Mouse (Mus musculus) stomach, embryonic 16.5 days (tissue): ENCODE measurements around the gene Zfyve28. TPM values are rescaled to one million over a fixed set of nuclear protein-coding genes. Genes with fewer than 3 reads are reported as not detected.
A peak's percentile ranks its signal among the peaks of the same experiment; 100 is the strongest.

Experiments used
- ATAC-seq: fragments of 200-750 bp; cut with Nextera tagmentation; 2 replicates; pipeline ENCODE4 v1.8.0; 2017; ENCODE audit warnings: moderate number of reproducible peaks, moderate TSS enrichment; ENCODE audit not compliant: insufficient read depth, low FRiP score
- H3K27ac ChIP-seq: fragments of 300-500 bp; sonication (generic); 2 replicates; pipeline ENCODE4 v1.5.1; 2014; ENCODE audit warnings: low read length
- H3K27me3 ChIP-seq: fragments of 300-500 bp; sonication (generic); 2 replicates; pipeline ENCODE4 v1.6.1; 2014; ENCODE audit warnings: low read length, control low read depth, mixed read lengths; ENCODE audit not compliant: control insufficient read depth, insufficient read depth
- H3K36me3 ChIP-seq: fragments of 300-500 bp; sonication (generic); 2 replicates; pipeline ENCODE4 v1.6.1; 2014; ENCODE audit warnings: low read length; ENCODE audit not compliant: control insufficient read depth, insufficient read depth
- H3K4me1 ChIP-seq: fragments of 300-500 bp; sonication (generic); 2 replicates; pipeline ENCODE4 v1.6.1; 2014; ENCODE audit warnings: low read length, control low read depth, mixed read lengths; ENCODE audit not compliant: control insufficient read depth, insufficient read depth
- H3K4me2 ChIP-seq: fragments of 300-500 bp; sonication (generic); 2 replicates; pipeline ENCODE4 v1.6.1; 2014; ENCODE audit warnings: low read depth, low read length, mixed read lengths
- H3K4me3 ChIP-seq: fragments of 300-500 bp; sonication (generic); replicated peaks from 2 replicates; pipeline ENCODE4 v1.5.1; 2014; ENCODE audit warnings: mild to moderate bottlenecking, low read length
- H3K9ac ChIP-seq: fragments of 300-500 bp; sonication (generic); 2 replicates; pipeline ENCODE4 v1.6.1; 2014; ENCODE audit warnings: low read length
- H3K9me3 ChIP-seq: fragments of 300-500 bp; sonication (generic); replicated peaks from 2 replicates; pipeline ENCODE4 v1.6.1; 2016; ENCODE audit warnings: low read length, control low read depth; ENCODE audit not compliant: control insufficient read depth
- WGBS: fragments of 180-500 bp; shearing (Covaris S2); extraction: QIAGEN DNeasy Blood & Tissue Kit; methylation state at CpG from one replicate; pipeline ENCODE4 v1.1.7; 2014; 5-methylcytosine and 5-hydroxymethylcytosine counted together
- polyA plus RNA-seq: library from polyadenylated mRNA; unstranded; fragments of >200 nt; fragmentation: Nextera tagmentation; extraction: Ambion mirVana; gene quantifications from 2 replicates; pipeline ENCODE4 v1.2.1, GENCODE M21; 2015

Zfyve28 gene
- polyA plus RNA-seq, 1 experiment from 2014 or later = 0.63 TPM

DNA sequence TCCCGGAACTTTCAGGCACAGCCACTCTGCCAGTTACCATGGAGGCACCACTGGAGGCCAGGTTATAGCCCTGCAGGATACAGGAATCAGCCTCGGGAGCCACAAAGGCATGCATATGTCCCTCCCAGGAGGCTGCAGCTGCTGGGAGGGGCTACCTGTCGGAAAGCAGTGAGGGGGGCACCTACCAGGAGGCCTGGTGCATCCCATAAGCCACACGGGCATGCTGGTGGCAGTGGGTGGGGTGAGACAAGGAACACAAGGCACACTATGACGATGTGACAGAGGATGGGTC is 112.9 kb downstream of the Zfyve28 start:
- no peak overlapping the region for H3K27ac ChIP-seq
- H3K4me1 ChIP-seq = peaks cover 2% of the 10 kb centered on the region; the same call in 1 of the 2 replicates
- H3K9me3 ChIP-seq = no peaks in the 10 kb centered on the region
- no peak overlapping the region for H3K4me2 ChIP-seq
- H3K36me3 ChIP-seq = peaks cover 37% of the 10 kb centered on the region; the same call in 1 of the 2 replicates
- 42% methylated on average over 5 of the region's 5 CpGs for WGBS
- no peak overlapping the region for H3K4me3 ChIP-seq
- no peaks in the 10 kb centered on the region for H3K27me3 ChIP-seq
- no peak overlapping the region for H3K9ac ChIP-seq
- no peak for ATAC-seq

DNA sequence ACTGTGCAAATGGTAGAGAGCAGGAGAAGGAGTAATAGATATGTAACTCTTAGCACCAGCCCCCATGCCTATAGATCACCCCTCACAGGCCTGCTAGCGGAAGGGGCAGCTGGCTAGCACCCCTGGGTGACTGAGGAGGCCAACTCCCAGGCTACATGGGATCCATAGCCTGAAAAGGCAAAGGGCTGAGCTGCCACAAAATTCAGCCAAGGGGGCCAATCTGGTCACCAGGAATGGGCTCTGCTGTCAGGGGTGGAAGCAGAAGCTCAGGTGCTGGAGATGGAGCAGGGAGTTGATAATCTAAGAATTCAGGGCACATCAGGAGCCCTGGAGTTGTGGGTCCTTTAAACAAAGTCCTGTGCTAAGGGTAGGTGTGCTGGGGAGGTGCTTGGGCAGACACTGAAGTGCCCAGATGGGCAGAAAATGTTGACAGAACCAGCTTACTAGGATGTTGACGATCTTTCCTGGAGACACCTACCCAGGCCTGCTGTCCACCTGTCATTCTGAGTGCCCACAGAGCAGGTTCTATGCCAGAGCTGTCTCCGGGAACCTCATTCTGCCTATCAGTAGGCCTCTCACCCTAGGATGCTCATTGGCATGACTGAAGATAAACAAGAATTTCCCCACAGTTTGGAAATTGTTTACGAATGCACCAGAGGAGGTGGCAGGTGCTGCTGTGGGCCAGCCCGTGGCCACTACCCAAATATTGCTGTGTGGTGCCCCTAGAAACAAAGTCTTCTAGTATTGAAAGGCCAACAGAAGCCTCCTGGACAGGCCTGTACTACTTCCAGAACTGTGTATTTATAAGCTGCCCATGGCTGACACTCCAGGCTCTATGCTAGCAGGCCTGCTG is 113.5 kb downstream of the Zfyve28 start:
- Histone ChIP-seq H3K9ac (no peak overlapping the region), H3K4me3 (no peak overlapping the region), H3K4me2 (no peak overlapping the region), H3K9me3 (no peaks in the 10 kb centered on the region), H3K36me3 (peaks cover 37% of the 10 kb centered on the region; the same call in 1 of the 2 replicates), H3K27me3 (no peaks in the 10 kb centered on the region), H3K4me1 (peaks cover 5% of the 10 kb centered on the region), H3K27ac (no peak overlapping the region)
- WGBS = 71% methylated on average over 5 of the region's 5 CpGs
- ATAC-seq = no peak

DNA sequence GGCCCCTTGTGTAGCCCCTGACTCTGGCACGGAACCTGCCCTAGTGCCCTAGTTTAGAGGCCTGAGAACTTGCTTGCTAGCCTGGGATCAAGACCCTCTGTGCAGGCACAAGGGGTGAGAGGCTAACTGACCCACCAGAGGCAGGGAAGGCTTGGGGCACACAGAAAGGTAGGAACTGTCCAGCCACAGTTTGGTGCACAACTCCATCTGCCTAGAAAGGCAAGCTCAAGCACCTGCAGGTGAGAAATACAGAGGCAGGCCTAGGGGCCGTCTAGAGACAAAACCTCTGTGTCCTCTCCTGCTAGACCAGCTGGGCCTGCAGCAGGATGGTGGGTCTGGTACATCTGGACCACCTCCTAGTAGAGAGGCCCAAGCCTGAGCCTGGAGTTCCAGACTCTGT is 114.2 kb downstream of the Zfyve28 start:
- peaks cover 36% of the 10 kb centered on the region; the same call in 1 of the 2 replicates for H3K36me3 ChIP-seq
- 84% methylated on average over 2 of the region's 2 CpGs for WGBS

DNA sequence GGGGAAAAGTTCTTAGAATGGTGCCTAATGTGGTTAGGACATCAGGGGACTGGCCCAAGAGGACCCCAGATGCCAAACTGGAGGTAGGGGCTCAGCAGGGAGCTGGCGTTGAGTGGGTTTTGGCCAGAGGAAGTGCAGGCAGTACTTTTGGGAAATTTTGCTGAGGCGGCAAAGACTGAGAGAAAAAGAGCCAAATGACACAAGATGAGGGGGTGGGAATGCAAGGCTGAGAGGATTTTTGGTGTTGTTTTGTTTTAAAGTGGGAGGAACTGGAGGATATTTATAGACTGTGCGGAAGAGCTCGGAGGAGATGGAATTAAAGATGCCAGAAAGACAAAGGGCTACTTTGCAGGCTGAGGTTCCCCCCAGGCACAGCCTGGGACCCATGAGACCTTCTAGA is 117.5 kb downstream of the Zfyve28 start:
- Histone ChIP-seq H3K27me3 (no peaks in the 10 kb centered on the region), H3K27ac (peak overlapping the region; percentile 67), H3K4me2 (no peak overlapping the region), H3K4me1 (peaks cover 19% of the 10 kb centered on the region), H3K9me3 (no peaks in the 10 kb centered on the region), H3K36me3 (peaks cover 15% of the 10 kb centered on the region; the same call in 1 of the 2 replicates), H3K9ac (no peak overlapping the region), H3K4me3 (no peak overlapping the region)
- no peak for ATAC-seq
- WGBS = 65% methylated on average over 4 of the region's 4 CpGs

More for the DNA sequence above, 114.2 kb downstream of the Zfyve28 start:
- no peaks in the 10 kb centered on the region for H3K27me3 ChIP-seq
- no peak overlapping the region for H3K4me2 ChIP-seq
- H3K4me1 ChIP-seq = peaks cover 8% of the 10 kb centered on the region
- no peak for ATAC-seq
- no peak overlapping the region for H3K4me3 ChIP-seq
- H3K9ac ChIP-seq = no peak overlapping the region
- no peak overlapping the region for H3K27ac ChIP-seq
- no peaks in the 10 kb centered on the region for H3K9me3 ChIP-seq

DNA sequence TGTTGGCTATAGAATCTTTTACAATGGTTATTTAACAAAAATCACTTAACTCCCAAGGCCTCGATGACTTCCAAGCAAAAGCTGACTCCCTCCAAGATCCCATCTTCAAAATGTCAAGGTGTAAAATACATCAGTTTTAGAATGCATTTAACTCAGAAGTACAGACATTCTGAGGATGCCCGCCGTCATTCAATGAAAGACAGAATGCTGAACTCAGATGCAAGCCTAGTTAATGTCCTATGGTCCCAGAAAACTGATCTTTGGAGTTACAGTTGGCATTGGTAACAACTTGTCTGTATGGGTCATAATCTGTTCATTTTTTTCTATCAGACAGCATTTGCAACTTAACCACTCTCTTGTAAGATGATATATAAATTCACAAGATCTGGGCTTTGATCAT is 118.3 kb downstream of the Zfyve28 start:
- H3K27ac ChIP-seq = peak overlapping the region; percentile 91
- peak overlapping the region; percentile 74 for H3K4me2 ChIP-seq
- H3K9me3 ChIP-seq = no peaks in the 10 kb centered on the region
- ATAC-seq = no peak
- H3K4me3 ChIP-seq = peak overlapping the region; percentile 49
- WGBS = 84% methylated on average over 3 of the region's 3 CpGs
- no peaks in the 10 kb centered on the region for H3K27me3 ChIP-seq
- H3K9ac ChIP-seq = peak overlapping the region; percentile 73
- H3K4me1 ChIP-seq = peaks cover 19% of the 10 kb centered on the region
- H3K36me3 ChIP-seq = peaks cover 11% of the 10 kb centered on the region; the same call in 1 of the 2 replicates

DNA sequence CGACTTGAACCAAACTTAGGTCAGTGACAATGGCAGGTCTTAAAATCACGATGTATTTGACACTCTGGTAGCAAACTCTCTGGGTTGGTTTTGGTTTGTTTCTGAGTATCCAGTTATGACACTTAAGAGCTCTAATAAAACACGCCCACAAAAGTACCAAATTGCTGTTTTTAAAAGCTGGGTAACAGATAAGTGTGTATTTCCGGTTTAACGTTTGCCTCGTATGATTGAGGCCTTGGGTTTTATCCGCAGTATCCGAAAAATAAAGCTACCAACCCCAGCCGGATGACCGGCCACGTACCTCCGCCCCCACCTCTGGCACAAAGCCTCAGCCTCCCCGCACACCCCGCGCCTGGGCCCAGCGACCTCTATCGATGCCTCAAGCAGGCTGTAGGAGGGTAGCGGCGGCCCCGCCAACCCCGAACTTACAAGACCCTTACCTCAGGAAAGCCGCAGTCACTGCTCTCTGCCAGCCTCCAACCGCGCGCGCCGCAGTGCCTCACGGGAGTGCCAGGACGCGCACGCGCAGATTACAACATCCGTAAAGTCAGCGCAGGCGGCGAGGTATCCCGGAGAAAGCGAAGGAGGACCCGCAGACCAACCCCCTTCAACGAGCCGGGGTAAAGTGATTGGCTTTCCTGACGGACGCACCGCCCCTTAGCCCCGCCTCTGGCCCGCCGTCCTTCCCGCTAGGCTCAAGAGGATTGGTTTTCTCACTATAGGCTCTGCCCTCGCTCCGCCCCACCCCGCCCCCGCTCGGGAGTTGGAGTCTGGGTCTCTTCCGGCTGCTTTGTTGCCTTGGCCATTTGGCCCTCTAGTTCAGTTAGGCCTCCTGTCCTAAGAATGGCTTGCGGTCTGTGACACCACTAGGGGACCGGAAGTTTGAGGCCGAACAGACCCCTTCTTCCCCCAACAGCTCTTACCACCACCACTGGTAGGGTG is 119.0 kb downstream of the Zfyve28 start, which contains the start of the genes Poln and Haus3:
TSS of gene Poln (minus strand) at position 499 of the 942 bp plus-strand sequence.
TSS of gene Haus3 (minus strand) at position 578 of the 942 bp plus-strand sequence.
- Histone ChIP-seq H3K4me3 (peak within 1 kb of the TSS; percentile 91), H3K36me3 (peaks cover 11% of the 10 kb centered on the region; the same call in 1 of the 2 replicates), H3K9ac (peak within 1 kb of the TSS; percentile 92), H3K27me3 (no peaks in the 10 kb centered on the region), H3K4me1 (peaks cover 19% of the 10 kb centered on the region), H3K9me3 (no peaks in the 10 kb centered on the region), H3K4me2 (peak within 1 kb of the TSS; percentile 74), H3K27ac (peak within 1 kb of the TSS; percentile 92)
- WGBS = under 1% methylated on average over 57 of the region's 57 CpGs
- peak; percentile 100 for ATAC-seq

DNA sequence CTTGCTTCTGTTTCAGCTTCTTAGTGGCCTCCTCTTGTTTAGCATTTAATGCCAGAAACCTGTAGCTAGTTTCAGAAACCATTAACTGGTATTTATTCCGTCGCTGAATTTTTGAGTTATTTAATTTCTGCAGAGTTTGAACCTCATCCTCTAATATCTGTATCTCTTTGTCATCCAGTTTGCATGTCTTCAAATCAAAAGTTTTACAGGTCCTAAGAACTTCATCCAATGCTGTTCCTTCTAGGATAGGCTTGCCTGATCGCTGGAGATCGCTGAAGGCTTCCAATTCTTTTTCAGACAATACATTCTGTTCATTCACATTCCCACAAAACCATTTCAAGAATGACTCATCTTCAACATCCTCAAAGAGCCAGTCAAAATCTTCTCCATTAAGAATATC is 120.4 kb downstream of the Zfyve28 start:
- Histone ChIP-seq H3K36me3 (peaks cover 3% of the 10 kb centered on the region; the same call in 1 of the 2 replicates), H3K9me3 (no peaks in the 10 kb centered on the region), H3K27ac (no peak overlapping the region), H3K4me2 (peak overlapping the region; percentile 29; the same call in 1 of the 2 replicates), H3K4me1 (peaks cover 19% of the 10 kb centered on the region), H3K9ac (no peak overlapping the region), H3K27me3 (no peaks in the 10 kb centered on the region), H3K4me3 (0 out of 2 replicates have a peak overlapping the region, but pooled peaks have one; percentile 16)
- WGBS = 74% methylated on average over 4 of the region's 4 CpGs
- ATAC-seq = no peak

DNA sequence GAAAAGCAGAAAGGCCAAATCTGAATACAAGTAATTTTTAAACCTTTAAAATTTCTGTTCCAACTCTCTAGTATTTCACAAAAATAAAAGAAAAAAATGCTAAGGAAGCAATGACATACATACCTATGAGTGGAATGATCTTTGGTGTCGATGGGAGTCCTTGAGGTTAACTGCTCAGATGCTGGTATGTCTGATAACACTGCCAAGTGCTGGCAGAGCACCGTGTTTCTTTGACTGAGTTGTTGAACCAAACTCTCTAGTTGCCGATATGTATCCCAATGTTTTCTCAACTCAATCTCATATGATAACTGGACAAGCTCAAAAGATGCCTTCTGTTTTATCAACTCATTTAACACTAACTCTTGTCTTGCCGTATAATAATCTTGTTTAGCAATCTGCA is 122.5 kb downstream of the Zfyve28 start:
- Histone ChIP-seq H3K4me3 (no peak overlapping the region), H3K27ac (no peak overlapping the region), H3K4me1 (peaks cover 19% of the 10 kb centered on the region), H3K9me3 (no peaks in the 10 kb centered on the region), H3K36me3 (no peaks in the 10 kb centered on the region), H3K27me3 (no peaks in the 10 kb centered on the region), H3K4me2 (no peak overlapping the region), H3K9ac (no peak overlapping the region)
- 70% methylated on average over 4 of the region's 4 CpGs for WGBS
- ATAC-seq = no peak
